Mouse (Mus musculus) olfactory bulb, adult 2 months (tissue): ENCODE results near the gene 4930572O03Rik. TPM values are rescaled to one million over a fixed set of nuclear protein-coding genes. Genes with fewer than 3 reads are reported as not detected.
"Not testable (repeated sequence)": the region's sequence is repeated elsewhere in the genome, so short reads cannot be mapped to it uniquely, and the experiment has no call there.

Source experiments
- H3K27ac ChIP-seq: fragments of 200-500 bp; 2 replicates; pipeline ENCODE4 v1.5.1; 2012; ENCODE audit warnings: low read depth, low read length; ENCODE audit not compliant: insufficient read depth
- H3K4me1 ChIP-seq: fragments of 200-500 bp; 2 replicates; pipeline ENCODE4 v1.6.1; 2012; ENCODE audit warnings: low read length; ENCODE audit not compliant: control insufficient read depth, insufficient read depth
- H3K4me3 ChIP-seq: fragments of 200-500 bp; 2 replicates; pipeline ENCODE4 v1.5.1; 2012; ENCODE audit warnings: mild to moderate bottlenecking, low read depth, low read length, moderate library complexity; ENCODE audit not compliant: insufficient read depth
- WGBS: fragments of 180-500 bp; shearing (Covaris S2); methylation state at CpG from one replicate; pipeline ENCODE4 v1.1.7; 2018; 5-methylcytosine and 5-hydroxymethylcytosine counted together
- polyA plus RNA-seq: library from polyadenylated mRNA; stranded (reverse); fragments of >200 nt; gene quantifications from 2 replicates; pipeline ENCODE4 v1.2.4, GENCODE M21; 2012; ENCODE audit warnings: low replicate concordance; ENCODE audit not compliant: missing spikeins, insufficient read depth, insufficient read length

4930572O03Rik gene
- polyA plus RNA-seq, 1 experiment, result not detected

- H3K4me3 ChIP-seq, H3K27ac ChIP-seq, H3K4me1 ChIP-seq: not testable (repeated sequence)
- 90% methylated on average over 18 of the region's 18 CpGs for WGBS
These were observed 13.9 kb upstream of the 4930572O03Rik start for GRCm38 (mm10) chr5:15670789-15671188.

DNA sequence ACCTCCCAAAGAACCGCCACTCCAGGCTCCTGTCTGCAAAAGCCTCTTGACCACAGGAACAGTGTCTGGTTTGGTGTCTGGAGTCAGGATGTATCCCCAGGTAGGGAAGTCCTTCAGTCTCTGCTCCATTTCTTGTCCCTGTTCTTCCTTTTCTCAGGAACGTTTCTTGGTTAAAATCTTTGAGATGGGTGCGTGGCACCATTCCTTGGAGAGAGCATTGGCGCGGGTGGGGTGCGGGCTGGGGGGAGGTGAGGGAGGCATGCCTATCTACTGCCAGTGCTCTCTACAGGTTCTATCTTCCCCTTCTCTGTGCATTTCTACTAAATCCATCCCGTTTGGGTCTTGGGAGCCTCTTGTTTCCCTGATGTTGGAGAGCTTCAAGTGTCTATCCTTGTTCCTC lies 7.0 kb upstream of the 4930572O03Rik start:
- H3K4me1 ChIP-seq, H3K4me3 ChIP-seq, H3K27ac ChIP-seq: not testable (repeated sequence)
- 70% methylated on average over 7 of the region's 7 CpGs for WGBS

- 51% methylated on average over 2 of the region's 2 CpGs for WGBS
These were observed 4.5 kb downstream of the 4930572O03Rik start for GRCm38 (mm10) chr5:15652334-15652733.

DNA sequence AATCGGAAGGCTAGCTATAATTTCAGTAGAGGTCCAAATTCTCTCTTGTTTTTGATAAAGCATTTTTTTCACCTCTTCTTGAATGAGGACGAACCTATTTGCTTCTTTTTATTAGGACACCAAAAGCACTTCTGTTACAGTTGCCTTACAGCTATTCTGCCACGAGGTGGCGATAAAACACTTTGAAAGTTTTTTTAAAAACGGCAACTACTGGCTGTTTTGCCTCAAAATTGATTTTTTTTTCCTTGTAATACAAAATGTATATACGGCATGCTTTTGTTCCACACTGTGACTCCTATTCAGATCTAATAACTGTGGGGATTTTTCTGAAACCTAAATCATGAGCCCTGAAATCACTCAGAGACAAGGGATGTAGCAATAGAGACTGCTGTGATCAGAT lies 11.2 kb downstream of the 4930572O03Rik start:
- H3K4me1 ChIP-seq, H3K4me3 ChIP-seq, H3K27ac ChIP-seq: not testable (repeated sequence)
- 28% methylated on average over 6 of the region's 6 CpGs for WGBS

More at GRCm38 (mm10) chr5:15652334-15652733, 4.5 kb downstream of the 4930572O03Rik start:
- H3K27ac ChIP-seq, H3K4me1 ChIP-seq, H3K4me3 ChIP-seq: not testable (repeated sequence)

- not testable (repeated sequence) for H3K4me1 ChIP-seq, H3K27ac ChIP-seq, H3K4me3 ChIP-seq
- 67% methylated on average over 2 of the region's 2 CpGs for WGBS
These were observed 19.2 kb downstream of the 4930572O03Rik start for GRCm38 (mm10) chr5:15637637-15638036.

DNA sequence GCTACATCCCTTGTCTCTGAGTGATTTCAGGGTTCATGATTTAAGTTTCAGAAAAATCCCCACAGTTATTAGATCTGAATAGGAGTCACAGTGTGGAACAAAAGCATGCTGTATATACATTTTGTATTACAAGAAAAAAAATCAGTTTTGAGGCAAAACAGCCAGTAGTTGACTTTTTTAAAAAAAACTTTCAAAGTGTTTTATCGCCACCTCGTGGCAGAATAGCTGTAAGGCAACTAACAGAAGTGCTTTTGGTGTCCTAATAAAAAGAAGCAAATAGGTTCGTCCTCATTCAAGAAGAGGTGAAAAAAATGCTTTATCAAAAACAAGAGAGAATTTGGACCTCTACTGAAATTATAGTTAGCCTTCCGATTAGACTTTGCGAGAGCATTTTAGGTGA lies 26.8 kb downstream of the 4930572O03Rik start:
- H3K4me1 ChIP-seq, H3K4me3 ChIP-seq, H3K27ac ChIP-seq: not testable (repeated sequence)
- 35% methylated on average over 5 of the region's 5 CpGs for WGBS

DNA sequence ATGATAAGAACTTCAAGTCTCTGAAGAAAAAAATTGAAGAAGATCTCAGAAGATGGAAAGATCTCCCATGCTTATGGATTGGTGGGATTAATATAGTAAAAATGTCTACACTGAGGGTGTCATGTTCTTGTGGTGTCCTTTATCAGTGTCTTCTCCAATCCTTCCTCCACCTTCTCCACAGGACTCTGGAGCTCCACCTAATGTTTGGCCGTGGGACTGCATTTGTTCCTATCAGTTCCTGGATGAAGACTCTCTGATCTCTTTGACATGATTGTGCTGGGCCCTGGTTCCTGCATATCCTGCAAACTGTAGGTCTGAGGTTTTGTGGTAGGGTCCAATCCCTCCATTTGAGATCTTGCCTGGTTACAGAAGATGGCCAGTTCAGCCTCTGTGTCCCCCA lies 28.7 kb downstream of the 4930572O03Rik start:
- not testable (repeated sequence) for H3K4me3 ChIP-seq, H3K4me1 ChIP-seq, H3K27ac ChIP-seq
- WGBS, result 37% methylated on average over 1 of the region's 1 CpGs

- H3K27ac ChIP-seq, H3K4me3 ChIP-seq, H3K4me1 ChIP-seq: not testable (repeated sequence)
- WGBS, result 50% methylated on average over 1 of the region's 1 CpGs
These were observed 38.1 kb downstream of the 4930572O03Rik start, which contains the start of gene Speer4d for GRCm38 (mm10) chr5:15618764-15619163. Speer4d (plus strand) TSS chr5:15619064.

DNA sequence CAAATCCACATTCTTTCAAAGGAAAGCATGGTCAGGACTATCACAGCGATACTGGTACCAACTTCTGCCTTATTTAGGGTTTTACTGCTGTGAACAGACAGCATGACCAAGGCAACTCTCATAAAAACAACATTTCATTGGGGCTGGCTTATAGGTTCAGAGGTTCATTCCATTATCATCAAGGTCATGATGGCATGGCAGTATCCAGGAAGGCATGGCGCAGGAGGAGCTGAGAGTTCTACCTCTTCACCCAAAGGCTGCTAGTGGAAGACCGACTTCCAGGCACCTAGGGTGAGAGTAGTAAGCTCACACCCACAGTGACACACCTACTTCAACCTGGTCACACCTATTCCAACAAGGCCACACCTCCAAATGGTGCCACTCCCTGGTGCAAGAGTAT lies 40.7 kb downstream of the 4930572O03Rik start:
- not testable (repeated sequence) for H3K27ac ChIP-seq, H3K4me1 ChIP-seq, H3K4me3 ChIP-seq
- WGBS, result 77% methylated on average over 3 of the region's 3 CpGs

DNA sequence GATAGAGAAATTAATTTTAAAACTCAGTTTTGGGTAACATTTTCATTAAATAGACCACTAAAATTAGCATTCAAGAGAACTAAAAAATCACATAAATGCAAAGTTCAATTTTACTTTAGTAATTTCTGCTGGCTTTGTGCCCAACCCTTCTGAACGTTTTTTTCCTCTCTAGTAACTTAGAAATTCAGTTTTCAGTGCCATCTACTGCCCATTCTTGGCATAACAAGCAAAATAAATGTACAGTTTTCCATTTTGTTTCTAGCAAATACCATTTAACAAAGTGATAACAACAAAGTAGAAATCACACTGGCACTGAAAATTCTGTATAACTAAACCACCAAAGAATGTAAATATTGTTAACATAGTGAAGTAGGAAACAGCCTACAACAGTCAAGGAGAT lies 46.2 kb downstream of the 4930572O03Rik start:
- WGBS, result 0% methylated on average over 1 of the region's 1 CpGs
- not testable (repeated sequence) for H3K27ac ChIP-seq, H3K4me1 ChIP-seq, H3K4me3 ChIP-seq

GRCm38 (mm10) chr5:15606677-15607076 lies 50.2 kb downstream of the 4930572O03Rik start:
- not testable (repeated sequence) for H3K4me1 ChIP-seq, H3K27ac ChIP-seq, H3K4me3 ChIP-seq
- 63% methylated on average over 6 of the region's 6 CpGs for WGBS

DNA sequence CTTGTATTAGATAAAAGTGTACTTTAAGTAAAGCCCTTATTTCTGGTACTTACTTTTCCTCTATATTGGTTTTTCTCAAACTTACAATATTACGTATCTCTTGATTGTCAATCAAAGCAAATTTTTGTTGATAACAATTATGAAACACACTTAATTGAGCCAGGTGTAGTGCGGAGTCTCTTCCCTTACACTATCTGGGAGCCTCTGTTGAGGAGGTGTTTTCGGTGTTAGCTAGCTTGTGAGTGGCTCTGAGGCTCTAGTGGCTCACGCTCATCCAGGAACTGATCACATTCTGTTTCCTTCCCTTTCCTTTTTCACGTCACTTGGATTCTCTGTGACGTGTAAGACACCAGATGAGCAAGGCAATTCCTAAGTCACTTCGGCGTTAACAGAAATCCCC lies 53.3 kb downstream of the 4930572O03Rik start:
- not testable (repeated sequence) for H3K4me3 ChIP-seq, H3K4me1 ChIP-seq, H3K27ac ChIP-seq
- 75% methylated on average over 8 of the region's 8 CpGs for WGBS

GRCm38 (mm10) chr5:15603008-15603407 lies 53.9 kb downstream of the 4930572O03Rik start:
- H3K27ac ChIP-seq, H3K4me1 ChIP-seq, H3K4me3 ChIP-seq: not testable (repeated sequence)
- WGBS, result 55% methylated on average over 2 of the region's 2 CpGs

GRCm38 (mm10) chr5:15602424-15602947 lies 54.4 kb downstream of the 4930572O03Rik start:
- not testable (repeated sequence) for H3K4me3 ChIP-seq, H3K4me1 ChIP-seq, H3K27ac ChIP-seq
- WGBS, result 66% methylated on average over 3 of the region's 3 CpGs
